Mouse (Mus musculus) heart, postnatal 0 days (tissue): ENCODE results near the gene Lgals1. TPM values are rescaled to one million over a fixed set of nuclear protein-coding genes. Genes with fewer than 3 reads are reported as not detected.

ENCODE experiments used
- ATAC-seq: fragments of 200-750 bp; cut with Nextera tagmentation; 2 replicates; pipeline ENCODE4 v1.8.0; 2017; ENCODE audit warnings: low read depth, moderate number of reproducible peaks, moderate library complexity; ENCODE audit not compliant: insufficient read depth
- DNase-seq: peaks from one replicate; pipeline ENCODE4 v3.0.0-alpha.2; 2016; ENCODE audit warnings: low spot score
- H3K27ac ChIP-seq: fragments of 300-500 bp; sonication (generic); 2 replicates; pipeline ENCODE4 v1.5.1; 2014; ENCODE audit warnings: low read depth, mild to moderate bottlenecking
- H3K27me3 ChIP-seq: fragments of 300-500 bp; sonication (generic); 2 replicates; pipeline ENCODE4 v1.6.1; 2014; ENCODE audit warnings: low read length, mixed read lengths; ENCODE audit not compliant: control insufficient read depth, insufficient read depth
- H3K36me3 ChIP-seq: fragments of 300-500 bp; sonication (generic); replicated peaks from 2 replicates; pipeline ENCODE4 v1.6.1; 2014; ENCODE audit warnings: low read length, mixed read lengths; ENCODE audit not compliant: control insufficient read depth, insufficient read depth
- H3K4me1 ChIP-seq: fragments of 300-500 bp; sonication (generic); 2 replicates; pipeline ENCODE4 v1.6.1; 2014; ENCODE audit warnings: antibody characterized with exemption; ENCODE audit not compliant: control insufficient read depth, insufficient read depth
- H3K4me2 ChIP-seq: fragments of 300-500 bp; sonication (generic); 2 replicates; pipeline ENCODE4 v1.6.1; 2014; ENCODE audit warnings: low read depth, mild to moderate bottlenecking, low read length, moderate library complexity
- H3K4me3 ChIP-seq: fragments of 300-500 bp; sonication (generic); 2 replicates; pipeline ENCODE4 v1.5.1; 2014; ENCODE audit warnings: low read depth, low read length
- H3K9ac ChIP-seq: fragments of 300-500 bp; sonication (generic); replicated peaks from 2 replicates; pipeline ENCODE4 v1.6.1; 2014; ENCODE audit warnings: low read depth, low read length, mixed read lengths
- H3K9me3 ChIP-seq: fragments of 300-500 bp; sonication (generic); replicated peaks from 2 replicates; pipeline ENCODE4 v1.6.1; 2016; ENCODE audit warnings: low read length; ENCODE audit not compliant: control insufficient read depth
- CTCF ChIP-seq: IDR thresholded peaks from 2 replicates; pipeline ENCODE4 v1.5.1; 2016; ENCODE audit warnings: antibody characterized with exemption, control low read depth, low read depth
- EP300 ChIP-seq: IDR thresholded peaks from 2 replicates; pipeline ENCODE4 v1.6.1; 2016; ENCODE audit warnings: antibody characterized with exemption, low read depth
- WGBS: fragments of 180-500 bp; shearing (Covaris S2); extraction: QIAGEN DNeasy Blood & Tissue Kit; methylation state at CpG from one replicate; pipeline ENCODE4 v1.1.7; 2014; 5-methylcytosine and 5-hydroxymethylcytosine counted together
- polyA plus RNA-seq: library from polyadenylated mRNA; unstranded; fragments of >200 nt; fragmentation: Nextera tagmentation; extraction: Ambion mirVana; gene quantifications from 2 replicates; pipeline ENCODE4 v1.2.1, GENCODE M21; 2015
- total RNA-seq: library from RNA; depleted of rRNA; stranded (reverse); fragments of >200 nt; gene quantifications from 2 replicates; pipeline ENCODE4 v1.2.3, GENCODE M21; 2014; ENCODE audit warnings: low replicate concordance

Gene Lgals1
- total and polyA plus RNA-seq, 2 experiments from 2014 or later = 709 to 800 TPM

DNA sequence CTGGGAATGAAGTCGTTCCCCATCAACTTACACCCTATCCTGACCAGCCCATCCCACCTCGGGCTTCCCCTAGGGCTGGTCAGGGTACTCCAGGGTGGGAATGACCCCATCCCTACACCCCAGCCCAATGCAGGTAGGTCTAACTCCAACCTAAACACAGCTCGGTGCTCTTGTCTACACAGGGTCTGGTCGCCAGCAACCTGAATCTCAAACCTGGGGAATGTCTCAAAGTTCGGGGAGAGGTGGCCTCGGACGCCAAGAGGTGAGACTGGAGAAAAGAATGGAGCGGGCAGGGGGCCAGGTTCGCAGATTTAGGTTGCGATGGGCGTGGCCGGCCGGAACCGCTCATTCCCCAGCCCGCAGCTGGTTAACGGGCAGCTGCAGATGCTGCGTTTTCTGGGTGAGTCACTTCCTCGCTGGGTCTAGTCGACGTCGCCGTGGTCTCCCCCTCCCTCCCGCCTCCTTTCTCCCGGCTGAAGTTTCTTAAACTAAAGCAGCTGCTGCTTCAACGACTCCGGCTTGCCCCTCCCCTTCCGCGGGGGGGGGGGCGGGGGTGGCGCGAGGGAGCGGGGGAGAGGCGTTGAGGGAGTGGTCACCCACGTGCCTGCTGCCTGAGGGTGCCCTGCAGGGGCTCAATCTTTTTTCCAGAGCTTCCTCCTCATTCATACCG, 1.4 kb downstream of the Lgals1 start:
- Histone ChIP-seq H3K4me1 (peaks cover 26% of the 10 kb centered on the region), H3K27me3 (no peaks in the 10 kb centered on the region), H3K9ac (peak overlapping the region; percentile 44), H3K4me3 (peak overlapping the region; percentile 45), H3K4me2 (peak overlapping the region; percentile 76), H3K27ac (peak overlapping the region; percentile 91), H3K9me3 (no peaks in the 10 kb centered on the region), H3K36me3 (peaks cover 5% of the 10 kb centered on the region; the same call in 1 of the 2 replicates)
- WGBS = under 1% methylated on average over 26 of the region's 35 CpGs
- TF ChIP-seq EP300 = no peak
- TF ChIP-seq CTCF = no peak
- ATAC-seq (peak; percentile 18; the same call in 1 of the 2 replicates), DNase-seq (peak; percentile 78)

DNA sequence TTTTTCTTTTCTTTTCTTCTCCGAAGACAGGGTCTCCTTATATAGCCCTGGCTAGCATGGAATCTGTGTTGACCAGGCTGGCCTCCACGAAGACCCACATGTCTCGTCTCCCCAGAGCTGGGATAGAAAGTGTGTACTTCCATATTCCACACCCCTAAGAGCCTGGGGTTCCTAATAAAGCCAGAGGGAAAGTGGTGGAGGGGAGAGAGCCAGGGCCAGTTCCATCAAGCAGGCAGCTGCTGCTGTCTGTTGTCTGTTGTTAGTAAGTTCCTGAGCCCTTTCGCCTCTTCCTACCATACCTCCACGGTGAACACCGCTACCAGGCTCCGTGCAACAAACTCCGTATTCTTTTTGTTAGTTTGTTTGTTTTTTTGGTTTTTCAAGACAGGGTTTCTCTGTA, 2.0 kb downstream of the Lgals1 start:
- ATAC-seq (no peak), DNase-seq (no peak)
- peak overlapping the region; percentile 22; the same call in 1 of the 2 replicates for H3K27ac ChIP-seq
- WGBS = 58% methylated on average over 7 of the region's 8 CpGs
- peak overlapping the region; percentile 45 for H3K4me3 ChIP-seq
- TF ChIP-seq CTCF (no peak), EP300 (no peak)
- peaks cover 5% of the 10 kb centered on the region; the same call in 1 of the 2 replicates for H3K36me3 ChIP-seq
- 0 out of 2 replicates have a peak overlapping the region, but pooled peaks have one; percentile 44 for H3K9ac ChIP-seq
- H3K4me1 ChIP-seq = peaks cover 26% of the 10 kb centered on the region
- H3K27me3 ChIP-seq = no peaks in the 10 kb centered on the region
- H3K9me3 ChIP-seq = no peaks in the 10 kb centered on the region
- H3K4me2 ChIP-seq = peak overlapping the region; percentile 76

DNA sequence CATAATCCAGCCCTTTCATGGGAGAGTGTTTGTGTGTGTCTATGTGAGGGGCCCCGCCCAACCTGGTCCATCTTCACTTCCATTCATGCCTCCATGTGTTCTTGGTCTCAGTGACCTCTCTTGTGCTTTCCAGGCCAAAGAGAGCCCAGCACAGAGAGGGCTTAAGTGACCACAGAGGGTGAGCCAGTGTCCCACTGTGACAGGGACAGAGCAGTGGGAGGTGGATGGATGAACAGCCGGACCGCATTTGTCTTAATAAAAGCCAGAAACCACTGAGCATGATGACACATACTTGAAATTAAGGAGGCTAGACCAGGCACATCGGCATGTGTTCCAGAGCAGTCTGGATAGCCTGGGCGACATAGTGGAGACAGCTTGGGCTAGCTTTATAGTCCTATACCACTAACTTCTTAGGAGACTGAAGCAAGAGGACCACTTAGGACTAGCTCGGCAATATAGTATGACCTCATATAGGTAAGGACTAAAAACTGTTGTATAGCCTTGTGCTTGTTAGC, 3.7 kb downstream of the Lgals1 start:
- 86% methylated on average over 6 of the region's 6 CpGs for WGBS
- Histone ChIP-seq H3K9ac (no peak overlapping the region), H3K27ac (no peak overlapping the region), H3K27me3 (no peaks in the 10 kb centered on the region), H3K4me3 (no peak overlapping the region), H3K4me1 (peaks cover 22% of the 10 kb centered on the region), H3K4me2 (no peak overlapping the region), H3K36me3 (peaks cover 5% of the 10 kb centered on the region; the same call in 1 of the 2 replicates), H3K9me3 (no peaks in the 10 kb centered on the region)
- TF ChIP-seq EP300 (no peak), CTCF (no peak)
- ATAC-seq (no peak), DNase-seq (no peak)

DNA sequence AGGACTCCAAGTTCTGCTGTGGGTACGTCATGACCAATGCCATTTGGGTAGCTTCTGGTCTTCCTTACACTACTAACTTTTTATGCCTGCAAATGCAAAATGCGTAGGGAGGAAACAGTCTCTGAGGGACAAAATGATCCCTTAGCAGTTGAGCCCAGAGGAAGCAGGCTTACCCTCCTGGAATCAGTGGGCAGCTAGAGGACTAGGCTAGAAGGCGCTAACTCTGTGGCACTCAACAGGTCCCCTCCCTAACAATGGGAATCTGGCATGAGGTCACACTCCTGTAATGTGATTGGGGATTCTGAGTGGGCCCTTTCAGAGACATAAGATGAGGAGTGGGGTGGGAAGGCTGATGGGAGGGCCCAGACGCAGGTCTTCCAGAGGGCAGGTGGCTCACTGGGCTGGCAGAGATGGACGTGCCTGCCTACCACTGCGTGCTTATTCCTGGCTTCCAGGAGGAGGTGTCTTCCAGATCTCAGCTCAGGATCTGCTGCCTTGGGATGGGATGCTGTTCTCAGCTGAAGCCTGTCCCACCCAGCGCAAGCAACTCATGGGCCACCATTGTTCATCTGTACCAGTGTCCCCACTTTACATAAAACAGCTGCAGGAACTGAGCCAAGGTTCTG, 4.4 kb downstream of the Lgals1 start:
- H3K27ac ChIP-seq = no peak overlapping the region
- ATAC-seq (no peak), DNase-seq (no peak)
- TF ChIP-seq CTCF (no peak), EP300 (no peak)
- no peak overlapping the region for H3K4me3 ChIP-seq
- WGBS = 73% methylated on average over 7 of the region's 7 CpGs
- H3K4me2 ChIP-seq = no peak overlapping the region
- H3K4me1 ChIP-seq = peaks cover 21% of the 10 kb centered on the region
- no peaks in the 10 kb centered on the region for H3K9me3 ChIP-seq
- peaks cover 5% of the 10 kb centered on the region; the same call in 1 of the 2 replicates for H3K36me3 ChIP-seq
- no peaks in the 10 kb centered on the region for H3K27me3 ChIP-seq
- H3K9ac ChIP-seq = no peak overlapping the region

DNA sequence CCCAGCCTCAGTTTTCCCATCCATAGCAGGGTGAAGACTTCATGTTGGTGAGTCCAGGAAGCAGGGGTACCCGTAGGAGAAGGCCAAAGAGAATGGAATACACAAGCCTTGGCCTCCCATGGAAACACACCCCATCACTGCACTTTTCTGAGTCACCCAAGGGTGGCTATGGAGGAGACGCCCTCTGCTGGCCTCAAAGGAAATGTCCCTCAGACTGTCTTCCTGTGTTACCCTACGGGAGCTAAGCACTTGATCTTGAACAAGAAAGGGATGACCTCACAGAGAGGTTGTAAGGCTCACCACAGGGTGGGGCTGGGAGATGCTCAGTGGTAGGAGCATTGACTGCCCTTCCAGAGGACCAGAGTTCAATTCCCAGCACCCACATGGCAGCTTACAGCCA, 5.1 kb downstream of the Lgals1 start:
- peak; percentile 49; the same call in 1 of the 2 replicates for ATAC-seq
- H3K4me2 ChIP-seq = no peak overlapping the region
- no peak overlapping the region for H3K27ac ChIP-seq
- no peak for TF ChIP-seq EP300
- TF ChIP-seq CTCF = peak; percentile 80
- H3K9ac ChIP-seq = no peak overlapping the region
- WGBS = 11% methylated on average over 3 of the region's 3 CpGs
- H3K27me3 ChIP-seq = no peaks in the 10 kb centered on the region
- H3K4me3 ChIP-seq = no peak overlapping the region
- no peaks in the 10 kb centered on the region for H3K9me3 ChIP-seq
- DNase-seq = peak; percentile 84
- H3K36me3 ChIP-seq = peaks cover 5% of the 10 kb centered on the region; the same call in 1 of the 2 replicates
- H3K4me1 ChIP-seq = peaks cover 21% of the 10 kb centered on the region
